Mouse (Mus musculus) midbrain, postnatal 0 days (tissue): Measurements from ENCODE around the gene Hoxa13. TPM values are rescaled to one million over a fixed set of nuclear protein-coding genes. Genes with fewer than 3 reads are reported as not detected.

Source experiments
- ATAC-seq: fragments of 200-750 bp; cut with Nextera tagmentation; 2 replicates; pipeline ENCODE4 v1.8.0; 2017; ENCODE audit warnings: moderate number of reproducible peaks, mild to moderate bottlenecking, moderate TSS enrichment, moderate library complexity; ENCODE audit not compliant: low FRiP score
- DNase-seq: peaks from one replicate; pipeline ENCODE4 v3.0.0-alpha.2; 2015; ENCODE audit warnings: low spot score
- H3K27ac ChIP-seq: fragments of 300-500 bp; sonication (generic); 2 replicates; pipeline ENCODE4 v1.5.1; 2014; ENCODE audit warnings: low read depth, mild to moderate bottlenecking, low read length, mixed read lengths
- H3K27me3 ChIP-seq: fragments of 300-500 bp; sonication (generic); 2 replicates; pipeline ENCODE4 v1.6.1; 2014; ENCODE audit warnings: low read length, control low read depth, mixed read lengths; ENCODE audit not compliant: insufficient read depth
- H3K36me3 ChIP-seq: fragments of 300-500 bp; sonication (generic); 2 replicates; pipeline ENCODE4 v1.6.1; 2014; ENCODE audit warnings: low read length, control low read depth, mixed read lengths; ENCODE audit not compliant: insufficient read depth
- H3K4me1 ChIP-seq: fragments of 300-500 bp; sonication (generic); 2 replicates; pipeline ENCODE4 v1.6.1; 2014; ENCODE audit warnings: mild to moderate bottlenecking, control low read depth, antibody characterized with exemption, low read length, mixed read lengths; ENCODE audit not compliant: insufficient read depth
- H3K4me2 ChIP-seq: fragments of 300-500 bp; sonication (generic); 2 replicates; pipeline ENCODE4 v1.6.1; 2014; ENCODE audit warnings: low read depth, mild to moderate bottlenecking, low read length, mixed read lengths; ENCODE audit not compliant: poor library complexity, severe bottlenecking
- H3K4me3 ChIP-seq: fragments of 300-500 bp; sonication (generic); 2 replicates; pipeline ENCODE4 v1.5.1; 2014; ENCODE audit warnings: low read depth, mild to moderate bottlenecking, low read length, moderate library complexity
- H3K9ac ChIP-seq: fragments of 300-500 bp; sonication (generic); replicated peaks from 2 replicates; pipeline ENCODE4 v1.6.1; 2014; ENCODE audit warnings: mild to moderate bottlenecking, low read length, moderate library complexity, mixed read lengths; ENCODE audit not compliant: poor library complexity, severe bottlenecking
- H3K9me3 ChIP-seq: fragments of 300-500 bp; sonication (generic); 2 replicates; pipeline ENCODE4 v1.6.1; 2016; ENCODE audit warnings: low read length, control low read depth
- CTCF ChIP-seq: IDR thresholded peaks from 2 replicates; pipeline ENCODE4 v1.5.1; 2016; ENCODE audit warnings: antibody characterized with exemption, mild to moderate bottlenecking
- WGBS: fragments of 180-500 bp; shearing (Covaris S2); extraction: QIAGEN DNeasy Blood & Tissue Kit; methylation state at CpG from one replicate; pipeline ENCODE4 v1.1.7; 2014; 5-methylcytosine and 5-hydroxymethylcytosine counted together
- polyA plus RNA-seq: library from polyadenylated mRNA; unstranded; fragments of >200 nt; fragmentation: Nextera tagmentation; extraction: Ambion mirVana; gene quantifications from 2 replicates; pipeline ENCODE4 v1.2.1, GENCODE M21; 2015
- total RNA-seq: library from RNA; depleted of rRNA; stranded (reverse); fragments of >200 nt; gene quantifications from 2 replicates; pipeline ENCODE4 v1.2.3, GENCODE M21; 2014

Gene Hoxa13
- total and polyA plus RNA-seq, 2 experiments from 2014 or later: not detected

DNA sequence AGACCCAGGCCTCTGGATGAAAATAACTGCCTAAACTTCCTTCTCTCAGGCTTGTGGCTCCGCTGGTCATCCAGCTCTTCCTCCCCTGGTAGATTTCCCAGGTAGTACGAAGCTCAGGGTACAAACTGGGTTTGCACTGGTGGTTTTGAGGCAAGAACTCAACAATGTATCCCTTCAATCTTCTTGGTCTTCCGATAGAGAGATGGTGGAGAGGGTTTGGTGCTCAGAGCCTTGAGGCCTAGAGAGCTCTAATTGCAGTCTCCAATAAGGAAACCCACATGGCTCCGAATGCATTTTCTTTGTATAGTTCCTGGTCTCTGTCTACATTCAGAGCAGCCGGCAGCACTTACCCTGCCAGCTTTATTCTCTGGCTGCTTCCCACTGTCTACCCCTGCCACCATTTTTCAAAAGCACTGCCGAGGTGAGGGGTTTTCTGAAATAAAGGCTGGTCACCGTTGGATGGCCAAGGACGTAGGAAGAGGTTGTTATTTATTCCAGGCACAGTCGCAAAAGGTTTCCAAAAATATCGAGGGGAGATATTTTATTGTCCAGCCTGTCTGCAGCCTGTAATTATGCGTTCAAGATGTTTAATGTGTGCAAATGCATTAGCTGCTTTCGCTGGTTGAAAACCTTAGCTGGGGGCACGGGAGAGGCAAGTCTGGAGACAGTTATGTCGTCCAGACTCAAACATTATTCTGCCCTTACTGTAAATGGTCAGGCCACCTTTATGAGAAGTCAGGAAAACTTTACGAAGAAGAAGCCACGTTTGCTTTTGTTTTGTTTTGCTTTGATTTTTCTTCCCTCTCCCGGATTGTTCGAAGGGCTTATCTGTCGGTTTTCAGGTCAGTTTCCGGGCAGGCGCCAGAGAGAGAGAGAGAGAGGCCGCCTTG is 12.3 kb upstream of the Hoxa13 start:
- H3K27me3 ChIP-seq: peaks cover 92% of the 10 kb centered on the region
- no peak overlapping the region for H3K4me2 ChIP-seq
- no peak overlapping the region for H3K4me3 ChIP-seq
- H3K9ac ChIP-seq: no peak overlapping the region
- H3K36me3 ChIP-seq: no peaks in the 10 kb centered on the region
- no peak overlapping the region for H3K27ac ChIP-seq
- 6% methylated on average over 22 of the region's 22 CpGs for WGBS
- no peaks in the 10 kb centered on the region for H3K9me3 ChIP-seq
- H3K4me1 ChIP-seq: no peaks in the 10 kb centered on the region; the same call in 1 of the 2 replicates
- ATAC-seq (no peak), DNase-seq (no peak)
- TF ChIP-seq CTCF: no peak

- no peak for ATAC-seq
These were observed 10.1 kb upstream of the Hoxa13 start for GRCm38 (mm10) chr6:52270494-52271480.

GRCm38 (mm10) chr6:52268756-52269155 is 8.1 kb upstream of the Hoxa13 start:
- H3K4me3 ChIP-seq: no peak overlapping the region
- no peaks in the 10 kb centered on the region for H3K9me3 ChIP-seq
- H3K27me3 ChIP-seq: peaks cover 94% of the 10 kb centered on the region
- TF ChIP-seq CTCF: no peak
- no peak overlapping the region for H3K4me2 ChIP-seq
- H3K27ac ChIP-seq: no peak overlapping the region
- no peaks in the 10 kb centered on the region for H3K36me3 ChIP-seq
- H3K4me1 ChIP-seq: no peaks in the 10 kb centered on the region; the same call in 1 of the 2 replicates
- no peak overlapping the region for H3K9ac ChIP-seq
- ATAC-seq (no peak), DNase-seq (no peak)
- WGBS: 3% methylated on average over 3 of the region's 3 CpGs

More at GRCm38 (mm10) chr6:52270494-52271480, 10.1 kb upstream of the Hoxa13 start:
- Histone ChIP-seq H3K9me3 (no peaks in the 10 kb centered on the region), H3K4me1 (no peaks in the 10 kb centered on the region; the same call in 1 of the 2 replicates), H3K27me3 (peaks cover 92% of the 10 kb centered on the region), H3K36me3 (no peaks in the 10 kb centered on the region), H3K9ac (no peak overlapping the region), H3K27ac (no peak overlapping the region), H3K4me2 (no peak overlapping the region), H3K4me3 (no peak overlapping the region; the same call in 1 of the 2 replicates)
- 7% methylated on average over 23 of the region's 23 CpGs for WGBS
- peak; percentile 82 for TF ChIP-seq CTCF
- DNase-seq: peak; percentile 71

DNA sequence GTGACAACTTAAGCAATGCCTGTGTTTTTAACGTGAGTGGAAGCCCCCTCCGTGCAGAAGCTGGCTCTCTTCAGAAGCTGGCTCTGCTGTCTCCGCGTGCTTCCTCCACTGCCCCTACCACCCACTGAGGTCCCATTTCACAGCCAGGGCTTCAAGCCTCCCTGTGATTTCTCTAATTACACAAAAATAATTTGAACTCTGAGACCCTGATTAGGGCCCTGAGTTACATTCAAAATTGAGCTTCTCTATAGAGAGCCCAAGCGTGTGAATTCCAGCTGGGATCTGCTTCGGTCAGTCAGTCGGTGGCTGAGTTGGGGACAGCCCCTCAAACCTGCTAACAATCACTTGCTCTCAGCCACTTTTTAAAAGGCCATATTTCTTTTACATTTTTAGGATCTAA is 7.7 kb upstream of the Hoxa13 start:
- H3K36me3 ChIP-seq: no peaks in the 10 kb centered on the region
- H3K9ac ChIP-seq: no peak overlapping the region
- H3K4me2 ChIP-seq: no peak overlapping the region
- 2% methylated on average over 7 of the region's 7 CpGs for WGBS
- no peak overlapping the region for H3K4me3 ChIP-seq
- no peak for DNase-seq
- no peak for TF ChIP-seq CTCF
- H3K27me3 ChIP-seq: peaks cover 95% of the 10 kb centered on the region
- H3K4me1 ChIP-seq: no peaks in the 10 kb centered on the region; the same call in 1 of the 2 replicates
- no peak overlapping the region for H3K27ac ChIP-seq
- H3K9me3 ChIP-seq: no peaks in the 10 kb centered on the region
- no peak for ATAC-seq

- ATAC-seq: no peak
These were observed 7.0 kb upstream of the Hoxa13 start for GRCm38 (mm10) chr6:52267691-52268090.

More at GRCm38 (mm10) chr6:52267691-52268090, 7.0 kb upstream of the Hoxa13 start:
- WGBS: 10% methylated on average over 3 of the region's 3 CpGs
- no peak overlapping the region for H3K9ac ChIP-seq
- H3K4me1 ChIP-seq: no peaks in the 10 kb centered on the region; the same call in 1 of the 2 replicates
- H3K27me3 ChIP-seq: peaks cover 95% of the 10 kb centered on the region
- no peaks in the 10 kb centered on the region for H3K9me3 ChIP-seq
- no peak overlapping the region for H3K4me2 ChIP-seq
- DNase-seq: no peak
- H3K36me3 ChIP-seq: no peaks in the 10 kb centered on the region
- H3K27ac ChIP-seq: no peak overlapping the region
- no peak overlapping the region for H3K4me3 ChIP-seq
- no peak for TF ChIP-seq CTCF
